Mouse (Mus musculus) ES-CJ7 (cell line): ENCODE data around the gene Ube2q1.

Experiments used
- DNase-seq: peaks from one replicate; pipeline ENCODE4 v3.0.0; 2011; ENCODE audit warnings: low read depth, low spot score

Ube2q1 gene

DNA sequence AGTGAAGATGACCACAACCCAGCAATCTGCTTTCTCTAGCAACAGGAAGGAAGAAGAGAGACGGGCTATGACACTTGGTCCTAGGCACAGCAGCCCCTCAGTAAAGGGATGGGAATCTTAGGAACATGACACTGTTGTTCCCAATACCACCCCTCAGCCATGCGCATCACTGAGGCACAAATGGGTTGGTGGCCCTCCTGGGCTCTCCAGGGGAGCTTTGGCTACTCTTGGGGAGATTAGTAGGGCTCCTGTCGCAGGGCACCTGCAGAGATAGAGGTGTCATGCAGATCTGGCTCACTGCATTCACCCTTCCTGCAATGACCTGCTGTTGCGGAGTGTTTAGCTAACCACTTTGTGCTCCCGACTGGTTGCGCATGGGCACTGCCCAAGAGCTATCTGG lies 12.9 kb downstream of the Ube2q1 start:
- DNase-seq = no peak

GRCm38 (mm10) chr3:89788680-89789352 lies 15.4 kb downstream of the Ube2q1 start:
- peak; percentile 71 for DNase-seq

DNA sequence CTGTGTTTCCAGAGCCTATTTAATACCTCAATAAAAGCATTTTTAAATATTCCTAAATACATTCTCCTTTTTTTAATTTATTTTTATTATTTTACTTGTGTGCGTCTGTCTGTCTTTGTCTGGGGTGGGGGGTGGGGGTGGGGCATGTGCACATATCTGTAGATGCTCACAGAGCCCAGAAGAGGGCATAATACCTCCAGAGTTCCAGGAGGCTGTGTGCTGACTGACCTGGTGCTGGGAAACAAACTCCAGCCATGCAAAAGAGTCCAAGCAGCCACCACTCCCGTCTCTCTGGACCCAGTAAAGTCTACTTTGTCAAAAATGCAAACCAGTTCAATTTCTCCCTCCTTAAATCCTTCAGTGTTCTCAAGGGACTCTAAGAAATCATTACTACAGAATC lies 21.2 kb downstream of the Ube2q1 start:
- peak; percentile 74 for DNase-seq

GRCm38 (mm10) chr3:89795746-89796145 lies 22.3 kb downstream of the Ube2q1 start:
- DNase-seq = peak; percentile 71

GRCm38 (mm10) chr3:89796358-89796757 lies 22.9 kb downstream of the Ube2q1 start:
- no peak for DNase-seq

- DNase-seq = no peak
These were observed 25.1 kb downstream of the Ube2q1 start for GRCm38 (mm10) chr3:89798518-89798917.

- peak; percentile 81 for DNase-seq
These were observed 26.1 kb downstream of the Ube2q1 start for GRCm38 (mm10) chr3:89799476-89799875.

- peak; percentile 98 for DNase-seq
These were observed 26.7 kb downstream of the Ube2q1 start for GRCm38 (mm10) chr3:89800078-89800477.

DNA sequence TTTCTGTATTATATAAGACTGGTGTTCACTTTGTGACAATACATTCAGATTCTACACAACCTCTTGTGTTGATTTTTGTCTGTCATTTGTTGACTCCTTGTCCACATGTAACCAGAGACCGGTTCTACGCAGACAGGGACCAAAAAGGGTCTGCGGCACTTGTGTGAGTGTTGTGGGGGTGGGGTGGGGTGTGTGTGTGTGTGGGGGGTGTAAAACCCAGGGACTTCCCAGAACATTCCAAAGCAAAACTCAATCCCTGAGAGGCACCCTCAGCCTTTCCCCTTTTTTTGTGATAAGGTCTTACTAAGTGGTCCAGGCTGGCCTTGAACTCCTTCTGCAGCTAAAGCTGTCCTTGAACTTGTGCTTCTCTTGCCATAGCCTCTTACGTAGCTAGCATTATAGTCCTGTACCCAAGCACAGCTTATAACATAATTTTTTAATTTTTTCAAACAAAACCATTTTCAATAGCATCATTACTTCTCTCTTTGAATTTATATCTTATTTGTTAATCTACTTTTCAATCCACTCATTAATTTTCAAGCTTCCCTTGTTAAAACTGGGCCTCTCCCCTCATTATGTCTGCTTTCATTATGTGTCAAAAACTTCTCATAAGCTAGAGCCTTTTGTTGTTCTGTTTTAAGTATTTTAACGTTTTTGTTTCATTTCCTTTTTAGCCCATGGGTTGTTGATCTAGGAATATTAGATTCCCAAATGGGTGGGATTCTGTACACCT lies 27.5 kb downstream of the Ube2q1 start:
- peak; percentile 71 for DNase-seq

DNA sequence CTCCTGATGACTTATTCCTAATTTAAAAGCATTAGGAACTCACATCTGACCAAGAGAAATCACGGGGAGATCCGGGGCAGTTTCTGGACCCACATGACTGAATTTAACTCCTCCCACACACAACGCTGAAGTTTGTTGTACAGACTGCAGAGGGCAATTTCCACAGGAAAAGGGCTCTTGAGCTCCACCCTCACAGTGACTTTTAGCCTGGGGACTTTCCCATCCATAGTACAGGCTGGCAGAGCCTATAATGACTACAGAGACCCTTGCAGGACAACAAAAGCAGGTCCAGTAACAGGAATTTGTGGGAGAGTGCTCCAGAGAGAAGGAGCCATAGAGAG lies 28.1 kb downstream of the Ube2q1 start:
- DNase-seq = peak; percentile 91

DNA sequence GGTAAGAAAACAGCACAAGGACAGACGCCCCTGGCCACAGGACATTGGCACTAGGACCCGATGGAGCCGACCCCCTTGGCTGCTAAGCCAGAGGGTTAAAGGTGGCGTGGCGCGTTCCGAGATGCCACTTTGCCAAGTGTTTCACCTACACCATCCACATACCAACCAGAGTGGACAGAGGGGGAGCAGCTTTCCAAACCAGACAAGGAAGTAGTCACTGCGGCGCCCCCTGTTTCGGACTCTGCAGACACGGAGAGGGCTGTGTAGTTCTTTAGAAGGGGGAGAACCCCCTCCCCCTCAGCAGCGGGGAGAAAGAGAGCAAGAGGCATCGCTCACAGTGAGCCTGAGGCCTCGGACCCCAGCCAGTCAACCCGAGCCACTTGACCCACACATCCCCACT lies 29.5 kb downstream of the Ube2q1 start:
- no peak for DNase-seq

DNA sequence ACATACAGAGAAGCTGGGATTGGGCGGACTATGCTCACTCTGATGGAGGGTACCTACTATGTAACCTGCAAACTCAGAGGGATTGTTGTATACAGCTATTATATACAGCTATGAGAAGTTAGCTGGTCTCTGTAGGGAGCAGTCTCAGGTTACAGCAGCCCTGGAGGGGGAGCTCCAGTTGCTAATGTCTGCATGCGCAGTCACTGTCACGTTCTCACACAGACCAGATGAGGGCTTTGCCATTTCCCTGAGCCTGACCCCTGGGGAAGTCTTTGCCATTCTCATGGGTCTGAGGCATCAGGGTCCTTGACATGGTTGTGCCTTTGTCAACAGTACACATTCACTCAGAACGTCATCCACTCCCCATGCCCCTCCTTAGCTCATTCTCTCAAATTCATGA lies 31.8 kb downstream of the Ube2q1 start:
- peak; percentile 61 for DNase-seq

GRCm38 (mm10) chr3:89806751-89807150 lies 33.3 kb downstream of the Ube2q1 start:
- peak; percentile 84 for DNase-seq

- DNase-seq = no peak
These were observed 33.8 kb downstream of the Ube2q1 start for GRCm38 (mm10) chr3:89807171-89807570.

DNA sequence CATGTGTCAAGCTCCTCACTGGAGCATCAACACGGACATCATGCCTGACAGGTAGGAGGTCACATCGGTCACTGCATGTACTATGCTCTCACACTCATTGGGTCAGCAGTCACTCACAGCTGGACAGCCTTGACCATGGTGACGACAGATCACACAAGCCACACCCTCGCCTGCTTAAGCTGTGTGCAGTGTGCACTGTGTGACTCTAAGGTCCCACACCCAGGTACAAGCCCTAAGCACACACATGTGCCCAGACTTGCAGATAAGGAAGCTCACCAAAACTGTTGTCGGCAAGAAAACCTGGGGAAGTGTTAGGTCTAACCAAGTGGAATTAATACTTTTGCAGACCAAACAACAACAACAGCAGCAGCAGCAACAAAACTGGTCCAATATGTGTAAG lies 34.5 kb downstream of the Ube2q1 start:
- DNase-seq = no peak

- DNase-seq = peak; percentile 76
These were observed 35.2 kb downstream of the Ube2q1 start for GRCm38 (mm10) chr3:89808638-89809037.

- no peak for DNase-seq
These were observed 37.4 kb downstream of the Ube2q1 start for GRCm38 (mm10) chr3:89810841-89811240.

DNA sequence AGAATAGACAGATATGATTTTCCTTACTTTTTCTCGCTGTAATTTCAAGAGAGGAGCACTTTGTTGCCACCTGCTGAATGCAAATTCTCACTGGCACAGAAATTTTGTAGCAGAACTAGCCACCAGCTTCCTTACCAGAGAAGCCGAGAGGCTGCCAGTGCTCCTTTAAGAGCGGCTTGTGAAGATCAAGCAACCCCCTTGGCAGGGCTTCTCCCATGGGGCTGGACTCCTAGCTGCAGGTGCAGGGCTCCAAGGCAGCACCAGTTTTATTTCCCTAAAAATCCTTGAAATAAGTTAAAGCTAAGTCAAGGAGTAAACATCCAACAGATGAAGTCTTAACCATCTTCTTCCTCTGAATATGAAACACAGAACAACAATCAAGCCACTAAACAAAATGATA lies 38.8 kb downstream of the Ube2q1 start:
- no peak for DNase-seq

DNA sequence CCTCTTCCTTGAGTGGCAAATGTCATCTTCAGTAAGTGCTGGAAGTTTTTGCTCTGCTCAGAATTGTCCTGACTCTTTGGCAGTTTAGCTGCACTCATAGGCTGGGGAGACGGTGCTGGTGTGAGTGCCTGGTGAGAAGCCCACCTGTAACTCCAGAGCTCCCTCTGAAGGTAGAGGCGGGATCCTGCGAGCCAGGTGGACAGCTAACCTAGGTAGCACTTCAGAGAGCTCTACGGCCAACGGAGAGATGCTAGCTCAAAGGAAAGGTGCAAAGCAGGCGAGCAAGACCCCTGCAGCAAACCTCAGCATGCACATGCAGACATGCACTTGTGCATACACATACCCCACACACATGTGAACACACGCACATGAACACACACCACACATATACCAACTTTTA lies 40.6 kb downstream of the Ube2q1 start:
- peak; percentile 52 for DNase-seq

DNA sequence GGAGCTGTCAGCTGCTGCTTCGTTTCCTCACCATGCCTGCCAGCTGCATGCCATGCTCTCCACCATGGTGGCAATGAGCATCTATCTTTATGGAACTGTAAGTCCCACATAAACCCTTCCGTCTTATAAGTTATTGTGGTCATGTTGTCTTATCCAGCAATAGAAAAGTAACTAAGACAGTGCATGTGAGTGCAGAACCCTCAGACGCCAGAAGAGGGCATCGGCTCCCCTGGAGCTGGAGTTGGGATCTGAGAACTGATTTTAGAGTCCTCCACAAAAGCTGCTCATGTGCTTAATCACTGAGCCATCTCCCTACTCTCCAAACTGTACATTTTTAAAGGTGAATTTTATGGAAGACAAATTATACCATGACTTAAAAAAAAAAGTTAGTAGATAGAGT lies 43.6 kb downstream of the Ube2q1 start:
- peak; percentile 59 for DNase-seq

DNA sequence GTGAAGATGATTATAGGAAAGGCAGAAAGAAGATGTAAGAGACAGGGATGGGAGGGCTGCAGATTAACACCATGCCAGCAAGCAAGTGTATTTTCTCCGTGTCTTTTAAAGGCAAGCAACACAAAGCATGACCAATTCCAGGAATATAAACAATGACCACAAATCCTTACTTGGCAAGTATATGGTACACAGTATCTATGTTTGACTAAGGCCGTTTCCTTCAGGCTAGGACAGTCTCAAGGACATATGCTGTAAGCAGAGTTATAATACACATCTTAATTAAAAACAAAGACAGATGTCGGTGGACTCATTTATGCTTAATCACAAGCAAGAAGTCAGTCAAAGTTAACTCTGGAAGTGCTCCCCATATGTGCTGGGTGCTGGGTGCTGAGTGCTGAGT lies 45.2 kb downstream of the Ube2q1 start:
- no peak for DNase-seq

- no peak for DNase-seq
These were observed 46.5 kb downstream of the Ube2q1 start for GRCm38 (mm10) chr3:89819897-89820296.

GRCm38 (mm10) chr3:89820311-89821095 lies 47.1 kb downstream of the Ube2q1 start:
- no peak for DNase-seq
